Mouse (Mus musculus): ENCODE results near the gene 0610010F05Rik.
"Not testable (repeated sequence)": the region's sequence is repeated elsewhere in the genome, so short reads cannot be mapped to it uniquely, and the experiment has no call there.

Gene 0610010F05Rik

DNA sequence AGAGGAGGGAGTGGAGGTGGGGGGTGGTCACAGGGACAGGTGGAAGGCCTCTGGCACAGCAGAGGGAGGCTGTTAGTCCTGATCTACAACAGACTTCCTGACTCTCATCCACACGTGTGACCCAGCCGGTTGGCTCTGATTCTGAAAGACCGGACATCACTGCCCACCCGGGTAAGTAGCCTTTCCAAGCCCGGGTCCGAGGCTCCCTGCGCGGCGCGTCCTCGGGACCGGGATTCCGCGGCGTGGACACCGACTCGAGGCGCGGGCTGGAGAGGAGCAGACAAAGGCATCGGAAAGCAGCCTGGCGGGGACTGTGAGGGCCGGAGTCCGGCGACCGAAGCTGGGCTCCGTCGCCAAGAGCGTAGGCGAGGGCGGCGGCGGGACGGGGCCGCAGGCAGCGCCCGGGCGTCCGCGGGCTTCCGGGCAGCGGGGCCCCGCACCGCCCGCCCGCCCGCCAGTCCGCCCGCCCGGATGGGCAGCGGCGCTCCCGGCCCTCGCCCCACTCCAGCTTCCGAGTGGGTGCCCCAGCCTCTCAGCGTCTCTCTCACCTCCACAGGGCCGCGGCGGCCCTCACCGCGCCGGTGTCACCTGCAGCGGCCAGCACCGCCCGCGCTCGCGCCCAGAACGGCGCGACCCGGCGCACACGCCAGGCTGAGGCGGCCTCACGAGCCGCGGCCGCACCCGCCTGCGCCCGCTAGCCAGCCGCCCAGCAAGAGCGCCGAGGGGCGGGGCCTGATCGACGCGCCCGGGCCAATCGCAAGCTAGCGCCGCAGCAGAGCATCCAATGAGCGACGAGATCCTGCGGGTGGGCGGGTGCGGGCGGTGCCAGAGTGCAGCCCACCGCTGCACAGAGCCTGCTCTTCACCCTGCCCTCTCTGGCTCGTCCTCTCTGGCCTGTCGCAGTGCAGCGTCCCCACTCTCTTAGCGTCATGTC is at the start of gene 0610010F05Rik:
0610010F05Rik (minus strand) TSS at position 695 of the 934 bp plus-strand sequence.
- peak; percentile 95 for DNase-seq (ENCODE audit: low read depth, low spot score)

DNA sequence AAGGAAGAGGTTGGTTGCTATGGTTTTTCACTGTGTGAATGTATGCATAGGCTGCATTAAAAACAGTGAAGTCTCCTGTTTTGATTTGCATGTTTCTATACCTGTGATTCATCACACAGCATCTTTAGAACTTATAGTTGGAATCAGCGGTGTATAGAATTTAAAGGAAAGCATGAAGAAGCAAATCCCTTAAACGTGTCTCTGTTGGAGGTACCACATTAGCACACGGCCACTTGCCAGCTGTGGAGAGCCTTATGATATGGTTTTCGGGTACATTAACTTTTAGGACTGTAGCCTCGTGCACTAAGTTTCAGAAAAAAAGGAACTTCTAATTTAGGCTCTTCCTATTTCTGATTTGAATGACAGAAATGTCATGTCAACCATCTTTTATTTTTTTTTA is 49.1 kb upstream of the 0610010F05Rik start:
- no peak for DNase-seq (ENCODE audit: low read depth, low spot score)

DNA sequence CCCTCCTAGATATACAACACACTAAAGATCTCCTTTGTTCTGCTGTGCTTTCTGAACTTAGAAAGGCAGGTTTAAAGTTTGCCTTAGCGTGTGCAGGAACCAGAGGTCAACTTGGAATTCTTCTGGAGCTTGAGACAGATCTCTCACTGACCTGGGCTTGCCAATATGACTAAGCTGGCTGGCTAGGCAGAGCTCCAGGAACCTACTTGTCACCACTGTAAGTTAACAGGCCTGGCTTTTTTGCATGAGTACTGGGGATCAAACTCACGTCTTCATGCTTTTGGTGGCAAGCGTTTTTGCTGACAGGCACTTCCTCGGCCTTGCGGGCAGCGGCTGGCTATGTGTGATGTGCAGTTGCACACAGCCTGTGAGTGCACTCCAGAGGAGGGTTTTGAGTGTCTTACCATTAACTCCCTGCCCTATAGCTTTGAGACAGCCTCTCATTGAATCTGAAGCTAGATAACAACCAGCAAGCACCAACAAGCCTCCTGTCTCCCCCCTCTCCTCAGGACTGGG is 47.1 kb upstream of the 0610010F05Rik start:
- no peak for DNase-seq (ENCODE audit: low read depth, low spot score)

DNA sequence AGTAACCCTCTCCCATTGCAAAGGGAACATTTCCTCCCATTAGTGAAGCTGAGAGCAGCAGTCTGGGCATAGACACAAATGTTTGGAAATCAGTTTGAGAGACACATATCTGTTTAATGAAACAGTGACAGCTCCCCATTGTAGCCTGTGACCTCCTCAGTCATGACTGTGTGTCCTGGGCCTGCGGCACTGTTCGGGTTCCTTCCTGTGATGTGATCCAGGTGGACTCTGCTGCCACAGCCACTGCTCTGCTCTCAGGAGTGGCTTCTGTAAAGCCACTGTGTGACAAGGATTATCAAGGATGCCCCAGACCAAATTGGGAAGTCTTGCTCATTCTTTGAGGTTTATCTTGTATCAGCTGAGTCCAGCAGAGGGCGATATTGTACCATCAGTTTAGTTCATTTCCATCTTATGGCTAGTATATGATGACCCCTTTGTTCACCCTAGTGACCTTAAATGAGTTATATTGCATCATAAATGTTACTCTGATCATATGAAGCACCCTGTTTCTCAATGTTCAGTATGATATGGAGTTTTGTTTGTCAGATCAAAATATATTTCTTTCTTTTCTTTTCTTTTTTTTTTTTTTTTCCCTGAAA is 45.7 kb upstream of the 0610010F05Rik start:
- peak; percentile 63 for DNase-seq (ENCODE audit: low read depth, low spot score)

DNA sequence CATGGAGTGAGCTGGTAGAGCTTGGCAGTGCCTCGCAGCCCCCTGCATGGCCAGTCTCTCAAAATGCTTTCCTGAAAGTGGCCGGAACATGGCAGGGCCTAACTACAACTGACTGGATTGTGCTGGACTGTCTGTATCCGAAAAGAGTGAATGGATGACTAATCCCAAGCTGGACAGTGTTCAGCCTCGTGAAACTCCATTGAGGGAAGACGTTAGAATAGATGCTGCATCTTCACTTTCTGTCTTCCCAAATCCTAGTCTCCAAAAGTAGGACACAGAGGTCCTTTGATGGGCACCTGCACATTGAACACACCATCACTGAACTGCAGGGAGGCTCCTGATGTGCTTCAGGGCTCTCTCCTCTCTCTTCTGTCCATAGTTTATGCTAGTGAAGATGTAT is 42.7 kb upstream of the 0610010F05Rik start:
- DNase-seq (ENCODE audit: low read depth, low spot score) = no peak

DNA sequence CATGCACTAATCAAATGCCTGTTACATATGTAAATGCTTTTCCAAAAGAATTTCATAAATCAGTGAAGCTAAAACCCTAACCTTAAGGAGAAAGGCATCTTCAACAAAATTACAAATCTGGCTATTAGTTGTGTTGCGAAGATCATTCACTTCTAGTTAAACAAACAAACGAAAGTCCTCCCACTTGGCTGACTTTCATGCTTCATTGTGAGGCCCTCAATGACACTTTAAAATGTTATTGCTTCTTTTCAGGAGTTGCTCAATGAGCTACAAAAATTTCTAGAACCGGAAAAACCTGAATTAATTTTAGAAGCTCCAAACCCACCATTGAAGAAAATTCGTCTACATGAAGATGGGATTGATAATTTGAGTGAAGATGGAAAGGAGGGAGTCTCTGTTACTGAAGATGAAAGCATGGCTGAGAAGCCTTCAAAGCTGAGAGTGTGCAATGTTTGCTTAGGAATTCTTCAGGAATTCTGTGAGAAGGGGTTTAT is 38.9 kb upstream of the 0610010F05Rik start:
- no peak for DNase-seq (ENCODE audit: low read depth, low spot score)

DNA sequence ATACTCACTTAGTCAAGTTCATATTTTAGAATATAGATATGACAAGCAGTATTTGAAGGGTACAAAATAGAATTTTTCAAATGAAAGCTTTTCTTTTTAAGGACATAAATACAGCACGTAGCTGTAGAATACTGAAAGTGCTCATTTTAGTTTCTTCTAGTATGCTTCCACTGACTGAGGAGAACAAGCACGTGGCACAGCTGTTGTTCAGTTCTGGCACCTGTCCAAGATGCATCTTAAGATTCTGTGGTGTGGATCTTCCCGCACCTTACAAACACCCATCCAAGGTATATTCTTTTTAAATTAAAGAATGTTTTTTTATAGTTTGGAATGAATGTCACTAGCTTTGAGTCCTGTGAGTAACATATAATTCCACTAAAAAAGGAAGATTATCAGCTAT is 33.7 kb upstream of the 0610010F05Rik start:
- no peak for DNase-seq (ENCODE audit: low read depth, low spot score)

DNA sequence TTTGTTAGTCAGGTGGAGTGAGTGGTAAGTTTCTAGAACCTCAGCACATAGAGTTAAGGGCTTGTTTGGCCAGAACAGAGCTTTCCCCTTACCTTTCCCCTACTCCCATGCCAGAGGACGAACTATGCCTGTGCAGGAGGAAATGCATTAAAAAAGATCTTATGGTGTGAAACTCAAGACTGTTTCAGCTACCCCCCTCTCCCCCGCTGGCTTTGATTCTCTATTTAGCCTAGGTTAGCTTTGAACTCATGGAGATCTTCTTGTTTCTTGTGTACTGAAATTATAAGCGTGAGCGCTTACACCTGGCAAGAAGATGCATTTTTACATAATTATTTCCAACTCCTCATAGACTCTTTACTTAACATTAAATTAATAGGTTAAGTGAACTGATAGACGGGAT is 33.1 kb upstream of the 0610010F05Rik start:
- no peak for DNase-seq (ENCODE audit: low read depth, low spot score)

DNA sequence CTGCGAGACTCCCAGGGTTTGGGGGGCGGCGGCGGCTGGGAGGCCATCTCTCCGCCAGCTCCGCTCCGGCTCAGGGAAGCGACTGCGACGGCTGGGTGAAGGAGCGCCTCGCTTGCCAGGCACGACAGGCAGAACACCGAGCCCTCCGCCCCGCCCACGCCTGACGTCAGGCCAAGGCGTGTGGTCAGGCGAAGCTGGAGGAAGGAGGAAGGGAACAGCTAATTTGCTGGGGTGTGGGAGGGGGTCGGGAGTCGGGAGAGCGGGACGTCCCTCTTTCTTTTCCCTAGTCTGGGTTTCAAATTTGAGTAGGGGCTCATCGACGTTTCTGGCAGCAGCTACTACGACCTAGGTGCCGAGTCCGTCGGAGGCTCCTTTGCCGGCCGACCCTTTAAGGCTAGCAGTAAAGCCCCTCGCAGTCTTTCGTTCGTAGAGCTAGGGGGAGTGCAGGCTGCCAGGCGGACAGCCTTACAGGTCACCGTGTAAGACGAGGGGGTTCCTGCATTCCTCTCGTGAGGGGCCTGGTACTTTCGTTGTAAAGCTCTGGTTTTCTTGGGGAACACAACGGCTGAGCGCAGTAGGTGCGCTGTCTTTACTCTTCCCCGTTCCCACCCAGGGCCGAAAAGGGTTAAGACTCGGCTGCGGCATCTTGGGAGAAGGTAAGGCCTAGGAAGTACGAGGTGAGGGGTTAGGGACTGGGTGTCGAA is 32.5 kb upstream of the 0610010F05Rik start, which contains the start of gene Pex13:
Pex13 (minus strand) TSS at position 162 of the 704 bp plus-strand sequence.
- peak; percentile 98 for DNase-seq (ENCODE audit: low read depth, low spot score)

DNA sequence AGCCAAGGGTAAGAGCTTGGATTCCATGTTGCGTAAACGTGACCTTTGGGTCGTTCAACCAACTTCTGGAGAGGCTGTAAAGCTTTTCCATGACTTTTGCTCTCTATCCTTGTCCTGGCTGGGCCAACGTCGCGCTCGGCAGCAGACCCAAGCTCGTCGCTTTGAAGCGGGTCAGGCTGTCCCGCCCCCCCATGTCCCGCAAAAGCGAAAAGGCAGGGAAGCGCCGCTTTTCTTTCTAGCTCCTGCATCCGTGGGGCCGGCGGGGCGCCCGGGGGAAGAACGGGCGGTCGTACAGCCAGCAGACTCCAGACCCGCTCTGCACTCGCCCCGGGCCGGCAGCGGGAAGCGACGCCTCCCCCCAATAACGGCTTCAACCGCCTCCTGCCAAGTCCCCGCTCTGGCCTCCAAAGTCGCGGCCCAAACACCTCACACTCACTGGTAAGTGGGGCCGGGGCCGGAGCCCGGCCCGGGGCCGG is 31.9 kb upstream of the 0610010F05Rik start, which contains the start of gene Pus10:
Pus10 (plus strand) TSS at position 364 of the 476 bp plus-strand sequence.
- DNase-seq (ENCODE audit: low read depth, low spot score) = no peak

DNA sequence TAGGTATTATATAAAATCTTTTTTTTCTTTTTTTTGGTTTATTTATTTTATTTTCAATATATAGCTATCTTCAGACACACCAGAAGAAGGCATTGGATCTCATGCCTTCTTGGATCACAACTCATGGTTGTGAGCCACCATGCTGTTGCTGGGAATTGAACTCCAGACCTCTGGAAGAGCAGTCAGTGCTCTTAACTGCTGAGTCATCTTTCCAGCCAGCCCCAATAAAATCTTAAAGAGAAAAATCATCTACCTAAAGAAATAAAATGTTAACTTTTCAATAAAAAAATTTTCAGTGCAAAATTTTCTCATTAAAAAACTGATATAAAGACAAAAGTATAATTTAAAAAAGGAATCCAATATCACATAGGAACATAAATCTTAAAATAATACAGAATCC is 30.8 kb upstream of the 0610010F05Rik start:
- DNase-seq (ENCODE audit: low read depth, low spot score) = no peak

DNA sequence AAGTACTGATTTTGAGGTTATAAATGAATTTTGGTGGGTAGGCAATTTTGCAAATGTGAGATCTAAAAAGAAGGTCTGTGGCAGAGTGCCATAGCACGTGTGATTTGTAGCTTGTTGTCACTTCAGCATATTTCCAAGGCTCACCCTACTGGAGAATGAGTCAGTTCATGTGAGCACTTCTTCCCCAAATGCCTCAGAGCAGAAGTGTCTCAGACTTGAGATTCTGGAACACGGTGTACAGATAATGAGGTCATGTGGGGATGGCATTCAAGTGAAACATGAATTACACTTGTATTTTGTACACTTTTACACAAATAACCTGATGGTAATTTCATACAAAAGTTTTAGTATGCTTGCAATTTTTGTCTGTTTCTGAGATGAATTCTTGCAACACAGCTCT is 24.4 kb upstream of the 0610010F05Rik start:
- no peak for DNase-seq (ENCODE audit: low read depth, low spot score)

DNA sequence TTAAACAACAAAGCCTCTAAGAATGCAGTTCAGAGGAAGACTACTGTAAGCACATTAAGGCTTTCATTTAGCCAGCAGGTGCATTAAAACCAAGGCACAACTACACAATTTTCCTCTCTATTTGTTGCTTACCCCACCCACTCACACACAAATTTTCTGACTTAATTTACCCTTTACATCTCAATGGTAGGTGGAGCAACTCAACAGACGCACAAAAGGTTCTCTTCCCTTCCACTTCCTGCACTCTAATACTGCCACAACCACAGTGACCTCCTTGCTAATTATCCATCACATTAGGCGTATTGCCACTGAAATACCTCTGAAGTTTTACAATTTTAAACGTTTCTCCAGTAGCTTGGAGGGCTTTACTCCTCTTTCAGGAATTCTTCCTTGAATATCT is 20.2 kb upstream of the 0610010F05Rik start:
- DNase-seq (ENCODE audit: low read depth, low spot score) = no peak

DNA sequence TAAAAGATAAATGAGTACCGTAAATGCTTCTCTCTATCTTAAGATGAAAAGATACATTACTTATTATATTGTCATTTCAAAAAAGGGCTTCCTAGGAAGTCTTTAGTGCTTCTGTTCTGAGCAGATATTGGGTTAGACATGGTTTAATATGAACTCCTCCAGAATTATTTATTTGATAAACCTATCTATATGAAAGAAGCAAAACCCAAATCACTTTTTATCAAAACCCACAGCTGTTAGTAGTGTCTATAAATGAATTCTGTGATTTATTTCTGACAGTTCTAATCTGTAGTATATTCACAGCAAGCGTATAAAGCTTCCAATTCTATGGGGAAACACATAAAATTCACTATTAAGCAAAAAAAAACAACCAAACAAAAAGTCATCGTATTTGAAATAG is 14.4 kb upstream of the 0610010F05Rik start:
- DNase-seq (ENCODE audit: low read depth, low spot score) = no peak

DNA sequence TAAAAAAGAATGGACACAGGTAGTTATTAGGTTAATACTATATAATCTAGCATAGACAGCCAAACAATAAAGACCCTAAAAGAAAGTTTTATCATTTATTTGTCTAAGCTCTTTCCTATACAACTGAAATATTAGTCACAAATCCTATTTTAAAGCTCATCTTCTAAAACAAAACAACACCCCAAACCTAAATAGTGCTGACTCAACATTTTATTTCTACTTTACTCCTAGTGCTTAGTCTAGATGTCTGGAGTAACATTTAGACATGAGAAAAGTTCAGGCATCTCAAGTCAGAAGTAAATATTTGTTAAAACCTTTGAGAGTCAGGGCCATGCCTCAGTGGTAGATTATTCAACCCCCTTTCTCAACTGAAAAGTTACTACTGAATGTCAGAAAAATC is 14.0 kb upstream of the 0610010F05Rik start:
- DNase-seq (ENCODE audit: low read depth, low spot score) = no peak

DNA sequence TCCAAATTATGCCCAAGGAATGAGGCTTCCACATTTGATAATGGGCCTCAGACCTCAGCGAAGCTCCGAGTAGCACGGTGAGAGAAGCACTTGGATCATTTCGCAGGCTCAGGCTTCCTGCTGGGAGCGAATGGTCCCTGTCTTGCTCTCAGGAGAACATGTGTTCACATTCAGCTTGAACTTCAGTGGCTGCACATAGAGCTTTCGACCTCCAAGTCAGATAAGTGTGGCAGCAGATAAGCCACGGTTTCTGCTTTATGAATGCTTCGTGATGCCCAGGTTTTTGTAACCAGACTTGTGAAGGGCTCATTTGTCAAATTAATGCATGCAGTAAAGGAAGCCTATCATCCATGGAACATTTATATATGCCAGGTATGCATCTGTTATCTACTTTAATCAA is 1.1 kb upstream of the 0610010F05Rik start:
- DNase-seq (ENCODE audit: low read depth, low spot score) = no peak

DNA sequence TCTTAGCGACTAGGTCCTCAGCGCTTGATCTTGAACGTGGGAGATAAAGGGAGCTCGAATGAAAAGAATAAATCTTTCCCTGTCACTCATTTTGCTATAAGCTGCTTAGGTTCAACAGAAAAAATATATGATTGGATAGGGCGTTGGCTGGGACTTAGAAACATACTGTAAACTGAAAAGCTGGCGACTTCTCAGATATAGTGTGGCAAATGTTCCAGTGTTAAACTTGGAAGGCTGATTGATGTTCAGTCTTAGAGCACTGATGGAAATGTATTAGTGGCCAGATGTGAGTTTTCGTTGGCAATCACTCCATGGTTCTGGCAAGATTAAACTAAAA is 408 bp upstream of the 0610010F05Rik start:
- no peak for DNase-seq (ENCODE audit: low read depth, low spot score)

DNA sequence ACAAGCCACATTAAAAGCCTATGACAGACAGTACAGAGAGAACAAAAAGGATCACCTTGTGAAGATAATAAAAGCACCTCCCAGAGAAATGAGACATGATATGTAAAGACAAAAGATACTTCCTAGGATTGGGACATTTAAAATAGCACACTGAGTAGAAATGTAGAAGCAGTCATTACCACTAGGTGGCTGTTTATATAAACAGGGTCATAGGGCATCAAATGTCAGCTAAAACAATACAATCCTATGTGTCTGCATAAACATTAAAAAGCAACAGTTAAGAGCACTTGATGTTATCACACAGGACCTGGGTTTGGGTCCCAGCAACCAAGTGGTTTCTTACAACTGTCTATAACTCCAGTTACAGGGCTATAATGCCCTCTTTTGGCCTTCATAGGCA is 2.8 kb downstream of the 0610010F05Rik start:
- no peak for DNase-seq (ENCODE audit: low read depth, low spot score)

DNA sequence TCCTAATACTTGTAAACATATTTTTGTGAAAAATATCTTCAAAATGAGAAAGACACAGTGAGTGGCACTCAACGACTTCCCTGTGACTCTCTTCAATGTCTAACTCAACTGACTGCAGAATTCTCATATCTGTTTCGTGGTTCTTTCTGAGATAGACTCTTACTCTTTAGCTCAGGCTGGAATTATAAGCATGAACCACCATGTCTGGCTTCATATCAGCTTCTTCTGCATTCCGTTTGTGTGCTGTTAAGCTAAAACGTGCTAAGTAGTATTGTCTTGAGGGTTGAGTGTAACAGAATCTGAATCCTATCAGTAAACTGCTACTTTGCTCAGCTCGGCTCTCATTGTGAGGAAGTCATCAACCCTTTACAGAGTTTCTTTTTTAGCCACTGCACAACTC is 14.4 kb downstream of the 0610010F05Rik start:
- no peak for DNase-seq (ENCODE audit: low read depth, low spot score)

DNA sequence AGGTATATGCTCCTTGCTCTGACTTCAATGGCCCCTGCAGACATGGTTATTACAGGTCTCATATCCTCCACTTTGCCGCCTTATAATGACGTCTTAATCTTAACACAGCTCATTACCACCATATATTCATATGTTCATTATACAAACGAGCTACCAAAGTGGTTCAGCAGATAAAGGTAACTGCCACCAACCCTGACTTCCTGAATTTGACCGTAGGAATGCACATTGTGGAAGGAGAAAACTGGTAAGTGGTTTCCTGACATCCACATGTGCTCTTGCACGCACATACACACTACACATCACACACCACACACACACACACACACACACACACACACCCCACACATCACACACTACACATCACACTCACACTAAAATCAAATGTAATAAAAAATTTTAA is 18.9 kb downstream of the 0610010F05Rik start:
- no peak for DNase-seq (ENCODE audit: low read depth, low spot score)

DNA sequence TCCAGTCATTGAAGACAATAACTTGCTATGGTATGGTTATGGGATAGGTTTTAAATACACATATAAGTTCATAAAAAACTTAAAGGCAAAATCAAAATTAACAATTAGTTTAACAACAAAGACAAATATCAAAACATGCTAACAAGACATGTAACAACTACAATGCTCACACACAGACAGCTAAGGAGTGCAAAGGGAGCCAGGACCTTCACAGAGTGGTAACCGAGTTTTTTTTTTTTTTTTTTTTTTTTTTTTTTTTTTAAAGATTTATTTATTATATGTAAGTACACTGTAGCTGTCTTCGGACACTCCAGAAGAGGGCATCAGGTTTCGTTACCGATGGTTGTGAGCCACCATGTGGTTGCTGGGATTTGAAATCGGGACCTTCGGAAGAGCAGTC is 26.1 kb downstream of the 0610010F05Rik start:
- not testable (repeated sequence) for DNase-seq (ENCODE audit: low read depth, low spot score)

DNA sequence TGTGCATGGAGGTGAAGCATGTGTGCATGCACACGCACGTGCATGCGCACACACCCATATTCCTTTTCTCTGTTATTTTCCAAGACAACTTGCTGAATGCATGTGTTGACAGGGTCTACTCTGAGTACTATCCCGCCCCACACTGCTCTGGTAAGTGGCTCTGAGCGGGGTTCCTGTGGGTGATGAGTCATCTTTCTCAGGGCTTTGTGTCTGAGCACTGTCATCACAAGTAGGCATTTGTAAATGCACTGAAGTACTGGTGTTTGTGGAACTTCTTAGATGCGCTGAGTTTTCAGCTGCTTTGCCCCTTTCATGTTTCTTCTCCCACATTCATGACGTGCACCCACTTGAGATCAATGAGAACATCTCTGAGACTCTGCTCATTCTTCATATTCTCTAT is 63.3 kb downstream of the 0610010F05Rik start:
- DNase-seq (ENCODE audit: low read depth, low spot score) = no peak

All from embryo, embryonic 11.5 days (tissue).